Mouse (Mus musculus): ENCODE results near the gene Nfyc.

DNA sequence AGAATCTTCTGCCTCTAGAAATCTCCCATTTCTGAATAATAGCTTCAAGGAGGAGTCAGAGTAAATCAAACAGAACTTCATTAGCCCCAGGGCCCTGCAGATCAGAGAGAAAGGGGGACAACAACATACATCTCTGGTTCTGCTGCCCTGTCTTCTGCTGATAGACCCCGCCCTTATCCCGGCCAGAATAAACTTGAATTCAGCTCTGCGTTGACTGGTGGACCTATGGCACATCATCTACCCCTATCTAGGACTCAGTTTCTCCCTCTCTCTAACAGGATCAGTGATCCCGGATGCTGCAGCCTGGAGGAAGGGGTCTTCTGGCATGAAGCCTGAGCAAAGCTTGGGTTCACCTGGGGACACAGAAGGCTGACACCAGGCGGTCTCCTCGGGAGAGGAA is 100.8 kb downstream of the Nfyc start:
- TF ChIP-seq JUND (IDR thresholded peaks at IDR 0.05; ENCODE audit: low read depth, low read length) (no peak), KAT2A (conservative IDR thresholded peaks at IDR 0.05; ENCODE audit: low read depth, low read length) (no peak)

All from MEL (cell line).